Mouse (Mus musculus) adrenal gland, postnatal 36 days (tissue): Measurements from ENCODE around the gene Pou3f3. TPM values are rescaled to one million over a fixed set of nuclear protein-coding genes. Genes with fewer than 3 reads are reported as not detected.

Experiments used
- DNase-seq, 2 experiments: peaks; one replicate each; pipeline ENCODE4 v3.0.0; 2021; ENCODE audit warnings: mixed read lengths in 1 of 2
- total RNA-seq, 2 experiments: library from RNA; stranded (reverse); gene quantifications; 2 replicates each; pipeline ENCODE4 v1.2.3; 2021

Pou3f3 gene
- total RNA-seq, 2 experiments from 2014 or later: 0.07 TPM; not detected in 1

- no peak for DNase-seq
Observed at GRCm38 (mm10) chr1:42694665-42695577, 647 bp upstream of the Pou3f3 start.

- DNase-seq: peak in 1 of 2 experiments; percentile 7
Observed at GRCm38 (mm10) chr1:42696371-42697031, 933 bp downstream of the Pou3f3 start.

GRCm38 (mm10) chr1:42697321-42697755 lies 1.8 kb downstream of the Pou3f3 start:
- DNase-seq: no peak

- peak in 1 of 2 experiments; percentile 19 for DNase-seq
Observed at GRCm38 (mm10) chr1:42697756-42698583, 2.4 kb downstream of the Pou3f3 start.

- DNase-seq: no peak
Observed at GRCm38 (mm10) chr1:42698584-42699333, 3.2 kb downstream of the Pou3f3 start.

GRCm38 (mm10) chr1:42699471-42699871 lies 3.9 kb downstream of the Pou3f3 start:
- DNase-seq: no peak

- DNase-seq: no peak
Observed at GRCm38 (mm10) chr1:42700171-42700570, 4.6 kb downstream of the Pou3f3 start.

GRCm38 (mm10) chr1:42700815-42701214 lies 5.2 kb downstream of the Pou3f3 start:
- no peak for DNase-seq

GRCm38 (mm10) chr1:42701833-42702611 lies 6.5 kb downstream of the Pou3f3 start:
- no peak for DNase-seq

GRCm38 (mm10) chr1:42702984-42703383 lies 7.4 kb downstream of the Pou3f3 start:
- no peak for DNase-seq

- no peak for DNase-seq
Observed at GRCm38 (mm10) chr1:42703424-42703823, 7.9 kb downstream of the Pou3f3 start.

- no peak for DNase-seq
Observed at GRCm38 (mm10) chr1:42703851-42704613, 8.5 kb downstream of the Pou3f3 start.

- DNase-seq: no peak
Observed at GRCm38 (mm10) chr1:42704981-42705810, 9.6 kb downstream of the Pou3f3 start.

- no peak for DNase-seq
Observed at GRCm38 (mm10) chr1:42705811-42706160, 10.2 kb downstream of the Pou3f3 start.

- no peak for DNase-seq
Observed at GRCm38 (mm10) chr1:42707196-42707595, 11.6 kb downstream of the Pou3f3 start.

GRCm38 (mm10) chr1:42707611-42708130 lies 12.1 kb downstream of the Pou3f3 start:
- no peak for DNase-seq

GRCm38 (mm10) chr1:42709024-42709423 lies 13.5 kb downstream of the Pou3f3 start:
- no peak for DNase-seq

GRCm38 (mm10) chr1:42709431-42710160 lies 14.0 kb downstream of the Pou3f3 start:
- DNase-seq: no peak
